ENCODE assay signal across 14 mouse cellular contexts in the genomic region with DNA sequence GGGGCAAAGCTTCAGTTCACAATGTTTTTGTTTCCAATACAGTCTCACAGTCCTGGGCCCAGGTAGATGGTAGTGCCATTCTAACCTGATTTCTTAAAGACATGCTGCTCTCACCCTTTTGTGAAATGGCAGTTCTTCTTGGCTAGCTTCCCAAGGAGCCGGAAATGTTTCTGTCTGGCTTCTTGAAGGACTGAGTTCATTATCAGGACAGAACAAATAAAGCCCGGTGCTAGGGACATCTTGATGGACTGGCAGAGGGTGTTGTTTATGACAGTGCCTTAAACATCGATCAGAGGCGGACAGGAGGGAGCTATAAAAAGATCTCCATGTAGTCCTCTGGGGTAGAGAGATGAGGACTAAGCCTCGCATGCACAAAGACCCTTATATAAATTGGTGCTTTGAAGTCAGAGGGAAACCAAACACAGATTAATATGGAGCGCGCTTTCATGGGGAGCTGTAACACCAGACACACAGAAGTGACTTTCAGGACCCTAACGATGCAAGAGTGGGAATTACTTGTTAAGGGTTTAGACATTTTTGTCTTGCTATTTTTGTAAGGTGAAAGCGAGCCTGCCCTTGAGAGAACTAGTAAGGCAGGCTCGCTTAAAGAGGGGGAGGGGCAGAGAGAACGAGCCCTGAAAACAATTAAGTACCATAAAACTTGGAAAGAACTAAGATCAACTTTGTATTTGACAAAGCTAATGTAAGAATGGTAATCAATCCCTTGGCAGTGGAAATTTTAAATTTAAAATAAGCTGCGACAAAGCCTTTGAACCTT.
DNase-seq lines count a peak whose midpoint lies in the region; ATAC-seq and TF ChIP-seq lines count a peak whose summit lies in the region.
"Had no signal": no experiment of that assay in that cellular context is flagged by ENCODE, and none has a peak within 500 bp of the region (broad histone marks: within the 10 kb centered on the region; RNA-seq: fewer than 3 reads in every experiment).

No protein-coding gene starts in this region.

- no peak overlapping the region for H3K9ac ChIP-seq in kidney, embryonic 14.5 days (ENCODE audit: low read depth, low read length)
- H3K9ac ChIP-seq in kidney, postnatal 0 days (ENCODE audit: low read depth, low read length), result no peak overlapping the region
- no peak overlapping the region for H3K9ac ChIP-seq in neural tube, embryonic 15.5 days (replicated peaks)
- H3K9ac ChIP-seq in forebrain, embryonic 12.5 days, result no peak overlapping the region
- H3K9ac ChIP-seq: embryonic facial prominence, embryonic 13.5 days had no signal

- DNase-seq in kidney, adult 8-10 months, result no peak
- DNase-seq in kidney, postnatal 0 days (ENCODE audit: low spot score), result peak; percentile 24
- DNase-seq in lung, adult 18-20 months, result peak; percentile 7 to 13
- DNase-seq in gastrocnemius, postnatal 4 days (ENCODE audit: low spot score in 2 of 2), result no peak
- no peak for DNase-seq in adrenal gland, postnatal 14 days
- DNase-seq: cerebellum, adult 8-10 months; heart, postnatal 4 days; thymus, adult 2 months had no signal

- H3K4me1 ChIP-seq in kidney, embryonic 14.5 days (ENCODE audit: control insufficient read depth, insufficient read depth, low read length), result peaks cover 12% of the 10 kb centered on the region; the same call in 1 of the 2 replicates
- peaks cover 25% of the 10 kb centered on the region for H3K4me1 ChIP-seq in kidney, postnatal 0 days (replicated peaks; ENCODE audit: insufficient read depth, low read length)
- peaks cover 26% of the 10 kb centered on the region for H3K4me1 ChIP-seq in neural tube, embryonic 15.5 days
- H3K4me1 ChIP-seq in forebrain, embryonic 12.5 days, result peaks cover 8% of the 10 kb centered on the region

- peak overlapping the region; percentile 24 for H3K4me2 ChIP-seq in kidney, embryonic 14.5 days (replicated peaks; ENCODE audit: low read depth, low read length)
- H3K4me2 ChIP-seq in kidney, postnatal 0 days (ENCODE audit: low read length), result peak overlapping the region; percentile 45
- 0 out of 2 replicates have a peak overlapping the region, but pooled peaks have one; percentile 33 for H3K4me2 ChIP-seq in neural tube, embryonic 15.5 days
- H3K4me2 ChIP-seq in forebrain, embryonic 12.5 days, result no peak overlapping the region
- H3K4me2 ChIP-seq: embryonic facial prominence, embryonic 13.5 days had no signal

- WGBS in kidney, embryonic 14.5 days, result 25% methylated on average over 12 of the region's 12 CpGs
- WGBS in kidney, postnatal 0 days, result 20% methylated on average over 12 of the region's 12 CpGs
- WGBS in neural tube, embryonic 15.5 days, result 30% methylated on average over 12 of the region's 12 CpGs
- 52% methylated on average over 12 of the region's 12 CpGs for WGBS in forebrain, embryonic 12.5 days

- H3K9me3 ChIP-seq in kidney, embryonic 14.5 days (ENCODE audit: control insufficient read depth, low read length), result no peaks in the 10 kb centered on the region
- no peaks in the 10 kb centered on the region for H3K9me3 ChIP-seq in kidney, postnatal 0 days (replicated peaks; ENCODE audit: low read length)
- H3K9me3 ChIP-seq in neural tube, embryonic 15.5 days (replicated peaks), result 0 out of 2 replicates have a peak, but pooled peaks cover 4% of the 10 kb centered on the region
- 0 out of 2 replicates have a peak, but pooled peaks cover 3% of the 10 kb centered on the region for H3K9me3 ChIP-seq in forebrain, embryonic 12.5 days
- H3K9me3 ChIP-seq: embryonic facial prominence, embryonic 13.5 days had no signal

- no peaks in the 10 kb centered on the region for H3K36me3 ChIP-seq in kidney, embryonic 14.5 days (ENCODE audit: control insufficient read depth, insufficient read depth, low read length)
- H3K36me3 ChIP-seq in kidney, postnatal 0 days (ENCODE audit: insufficient read depth, low read length), result no peaks in the 10 kb centered on the region
- no peaks in the 10 kb centered on the region for H3K36me3 ChIP-seq in neural tube, embryonic 15.5 days
- no peaks in the 10 kb centered on the region for H3K36me3 ChIP-seq in forebrain, embryonic 12.5 days (replicated peaks)
- H3K36me3 ChIP-seq: embryonic facial prominence, embryonic 13.5 days had no signal

- TF ChIP-seq CTCF in kidney, postnatal 0 days (IDR thresholded peaks at IDR 0.05; ENCODE audit: low read depth), result no peak

- no peak overlapping the region for H3K27ac ChIP-seq in kidney, embryonic 14.5 days (ENCODE audit: low read depth, low read length)
- no peak overlapping the region for H3K27ac ChIP-seq in kidney, postnatal 0 days
- no peak overlapping the region for H3K27ac ChIP-seq in neural tube, embryonic 15.5 days (replicated peaks)
- no peak overlapping the region for H3K27ac ChIP-seq in forebrain, embryonic 12.5 days
- H3K27ac ChIP-seq: embryonic facial prominence, embryonic 13.5 days had no signal

- ATAC-seq in kidney, embryonic 14.5 days (ENCODE audit: low FRiP score, low TSS enrichment), result no peak
- no peak for ATAC-seq in kidney, postnatal 0 days (replicated peaks; ENCODE audit: low FRiP score, low read depth)
- no peak for ATAC-seq in neural tube, embryonic 15.5 days (ENCODE audit: low FRiP score)
- no peak for ATAC-seq in forebrain, embryonic 12.5 days (ENCODE audit: low FRiP score)
- ATAC-seq: forebrain, embryonic 14.5 days had no signal

- no peaks in the 10 kb centered on the region for H3K27me3 ChIP-seq in kidney, embryonic 14.5 days (ENCODE audit: control insufficient read depth, insufficient read depth, low read length)
- H3K27me3 ChIP-seq in kidney, postnatal 0 days (ENCODE audit: insufficient read depth, low read length), result no peaks in the 10 kb centered on the region
- H3K27me3 ChIP-seq in neural tube, embryonic 15.5 days (replicated peaks), result no peaks in the 10 kb centered on the region
- H3K27me3 ChIP-seq in forebrain, embryonic 12.5 days, result 0 out of 2 replicates have a peak, but pooled peaks cover 5% of the 10 kb centered on the region
- H3K27me3 ChIP-seq: CH12.LX had no signal

- no peak overlapping the region for H3K4me3 ChIP-seq in kidney, embryonic 14.5 days (ENCODE audit: low read length)
- H3K4me3 ChIP-seq in kidney, postnatal 0 days (replicated peaks; ENCODE audit: low read depth, low read length), result no peak overlapping the region
- H3K4me3 ChIP-seq in neural tube, embryonic 15.5 days (replicated peaks), result no peak overlapping the region
- H3K4me3 ChIP-seq in forebrain, embryonic 12.5 days (replicated peaks), result no peak overlapping the region
- H3K4me3 ChIP-seq: embryonic facial prominence, embryonic 13.5 days had no signal

Comparison
In these comparisons a context has a peak if more than half of its experiments do, and no peak if none do; other contexts are left out.
1. DNase-seq: peak in kidney, postnatal 0 days (single experiment) and lung, adult 18-20 months (2 of 2); none in kidney, adult 8-10 months (0 of 2), gastrocnemius, postnatal 4 days (0 of 2) and adrenal gland, postnatal 14 days (single experiment).